Mouse (Mus musculus) neural tube, embryonic 10.5 days (tissue): ENCODE results near the gene Mex3d.

Source experiments
- DNase-seq: peaks from one replicate; pipeline ENCODE4 v3.0.0-alpha.2; 2017; ENCODE audit warnings: low spot score; ENCODE audit errors: extremely low spot score

Gene Mex3d

DNA sequence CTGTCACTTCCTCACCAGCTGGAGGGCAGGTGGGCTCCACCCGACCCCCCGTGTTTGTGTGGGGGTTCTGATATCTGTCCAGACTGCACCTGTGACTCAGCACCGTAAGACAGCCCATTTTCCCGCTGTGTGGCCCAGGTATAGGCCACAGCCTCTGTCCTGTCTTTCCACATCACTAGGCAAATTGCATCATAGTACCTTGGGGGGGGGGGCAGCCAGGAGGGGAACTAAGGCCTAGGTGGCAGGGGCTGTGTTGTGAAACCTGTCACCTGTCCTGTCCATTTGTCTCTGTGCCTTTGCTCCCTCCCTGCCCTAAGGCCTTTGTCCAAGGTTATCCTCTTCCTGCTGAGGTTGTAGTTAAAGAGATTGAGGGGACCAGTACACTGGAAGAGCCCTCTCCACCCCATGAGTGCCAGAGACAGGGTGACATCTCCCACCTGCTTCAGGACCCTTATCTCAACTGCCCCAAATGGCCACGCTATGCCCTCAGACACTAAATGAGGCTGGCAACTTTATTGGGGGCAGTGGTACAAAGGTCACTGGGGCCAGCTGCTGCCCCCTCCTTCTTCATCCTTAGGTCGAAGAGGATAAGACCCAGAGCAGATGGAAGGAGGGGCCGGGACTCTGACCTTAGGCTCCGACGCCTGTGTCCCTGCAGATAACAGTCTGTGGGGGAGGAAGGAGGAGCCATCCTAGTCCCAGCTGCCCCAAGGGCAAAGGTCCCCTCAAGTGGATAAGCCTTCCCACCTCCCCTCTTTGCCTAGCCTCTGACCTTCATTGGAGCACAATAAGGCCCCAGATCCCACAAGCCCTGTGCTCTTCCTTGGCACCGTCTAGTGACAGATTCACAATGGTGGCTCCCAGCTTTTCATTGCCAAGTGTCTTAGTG, 55.6 kb downstream of the Mex3d start:
- DNase-seq: no peak

GRCm38 (mm10) chr10:80330888-80331287, 56.6 kb downstream of the Mex3d start:
- no peak for DNase-seq
